In the genomic region with DNA sequence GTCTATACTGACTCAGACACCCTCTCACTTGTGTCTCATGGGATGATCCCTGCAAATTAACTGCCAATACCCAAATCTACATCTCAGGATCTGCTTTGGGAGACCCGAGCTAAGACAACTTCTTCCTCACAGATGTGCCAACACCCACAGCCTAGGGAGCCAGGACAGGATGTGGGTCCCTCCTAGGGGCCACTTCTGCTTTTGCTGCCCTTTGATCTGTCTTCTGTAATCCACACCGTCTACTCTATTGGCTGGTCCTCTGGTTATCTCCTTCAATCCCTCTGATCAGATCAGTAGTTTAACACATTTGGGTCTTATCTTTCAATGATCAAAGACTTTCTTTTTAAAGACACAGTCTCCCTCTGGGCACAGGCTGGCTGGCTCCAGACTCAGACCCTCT, we compare ENCODE assay signal across 15 mouse cellular contexts. TPM values are rescaled to one million over a fixed set of nuclear protein-coding genes. Genes with fewer than 3 reads are reported as not detected.
DNase-seq lines count a peak whose midpoint lies in the region; ATAC-seq and TF ChIP-seq lines count a peak whose summit lies in the region.
"Had no signal": no experiment of that assay in that cellular context is flagged by ENCODE, and none has a peak within 500 bp of the region (broad histone marks: within the 10 kb centered on the region; RNA-seq: fewer than 3 reads in every experiment).

No protein-coding gene starts in this region.

- H3K9me3 ChIP-seq in liver, postnatal 0 days (ENCODE audit: low read length): no peaks in the 10 kb centered on the region
- no peaks in the 10 kb centered on the region for H3K9me3 ChIP-seq in liver, embryonic 12.5 days (replicated peaks)
- H3K9me3 ChIP-seq in intestine, embryonic 15.5 days: no peaks in the 10 kb centered on the region

- H3K9ac ChIP-seq in liver, postnatal 0 days (replicated peaks): no peak overlapping the region
- no peak overlapping the region for H3K9ac ChIP-seq in liver, embryonic 12.5 days
- H3K9ac ChIP-seq in intestine, embryonic 15.5 days: no peak overlapping the region

- H3K4me2 ChIP-seq in liver, postnatal 0 days (ENCODE audit: low read depth, low read length): peak overlapping the region; percentile 51
- H3K4me2 ChIP-seq in liver, embryonic 12.5 days: no peak overlapping the region
- H3K4me2 ChIP-seq in intestine, embryonic 15.5 days (replicated peaks): no peak overlapping the region

- peaks cover 35% of the 10 kb centered on the region for H3K4me1 ChIP-seq in liver, postnatal 0 days (ENCODE audit: insufficient read depth)
- H3K4me1 ChIP-seq in liver, embryonic 12.5 days: peaks cover 30% of the 10 kb centered on the region
- peaks cover 12% of the 10 kb centered on the region; the same call in 1 of the 2 replicates for H3K4me1 ChIP-seq in intestine, embryonic 15.5 days (replicated peaks)

- ATAC-seq in liver, postnatal 0 days: peak; percentile 26; the same call in 1 of the 2 replicates
- ATAC-seq in liver, embryonic 12.5 days: no peak
- ATAC-seq in intestine, embryonic 15.5 days: peak; percentile 27; the same call in 1 of the 2 replicates

- no peak overlapping the region for H3K4me3 ChIP-seq in liver, postnatal 0 days (ENCODE audit: low read depth, low read length)
- no peak overlapping the region for H3K4me3 ChIP-seq in liver, embryonic 12.5 days
- no peak overlapping the region for H3K4me3 ChIP-seq in intestine, embryonic 15.5 days (replicated peaks)

- peak overlapping the region; percentile 55; the same call in 1 of the 2 replicates for H3K27ac ChIP-seq in liver, postnatal 0 days (ENCODE audit: low read depth)
- no peak overlapping the region for H3K27ac ChIP-seq in liver, embryonic 12.5 days
- H3K27ac ChIP-seq in intestine, embryonic 15.5 days: no peak overlapping the region
- H3K27ac ChIP-seq: stomach, postnatal 0 days had no signal

- no peak for TF ChIP-seq EP300 in liver, postnatal 0 days (IDR thresholded peaks at IDR 0.05; ENCODE audit: low read depth)

- WGBS in liver, postnatal 0 days (ENCODE audit: insufficient replicate concordance): 9% methylated on average over 2 of the region's 2 CpGs
- WGBS in liver, embryonic 12.5 days (ENCODE audit: insufficient replicate concordance): 7% methylated on average over 2 of the region's 2 CpGs
- 29% methylated on average over 2 of the region's 2 CpGs for WGBS in intestine, embryonic 15.5 days

- H3K36me3 ChIP-seq in liver, postnatal 0 days (replicated peaks; ENCODE audit: insufficient read depth, low read length): no peaks in the 10 kb centered on the region
- no peaks in the 10 kb centered on the region for H3K36me3 ChIP-seq in liver, embryonic 12.5 days
- H3K36me3 ChIP-seq in intestine, embryonic 15.5 days: no peaks in the 10 kb centered on the region

- no peak for TF ChIP-seq CTCF in liver, postnatal 0 days (IDR thresholded peaks at IDR 0.05; ENCODE audit: low read depth)

- 0 out of 2 replicates have a peak, but pooled peaks cover 3% of the 10 kb centered on the region for H3K27me3 ChIP-seq in liver, postnatal 0 days (ENCODE audit: insufficient read depth, low read length)
- H3K27me3 ChIP-seq in liver, embryonic 12.5 days (replicated peaks): peaks cover 26% of the 10 kb centered on the region
- no peaks in the 10 kb centered on the region for H3K27me3 ChIP-seq in intestine, embryonic 15.5 days (replicated peaks)

- peak; percentile 56 for DNase-seq in liver, postnatal 0 days
- peak; percentile 62 for DNase-seq in CD4-positive, CD25-positive, alpha-beta regulatory T cell, adult 2 months (ENCODE audit: low read depth, low spot score)
- DNase-seq in spleen, postnatal 36 days (ENCODE audit: low spot score in 2 of 2): peak; percentile 77 to 78
- DNase-seq in left cerebral cortex, adult 18-20 months (ENCODE audit: low spot score in 2 of 2): no peak
- no peak for DNase-seq in retina, embryonic 14.5 days (ENCODE audit: low spot score)
- no peak for DNase-seq in adrenal gland, postnatal 25 days
- DNase-seq: adrenal gland, adult 8-10 months; gastrocnemius, postnatal 36 days; heart, postnatal 14 days; kidney, postnatal 14 days; liver; lung, postnatal 4 days had no signal

RNA-seq across cellular contexts. Expression of a gene that starts 5.2 kb away (rescaled TPM):
- 4.0 and 4.2 TPM in 2 replicates for polyA plus RNA-seq in liver, postnatal 0 days (2015; fragmentation: Nextera tagmentation; extraction: Ambion mirVana)
- polyA plus RNA-seq in liver, embryonic 12.5 days (2016; fragmentation: Nextera tagmentation; extraction: Ambion mirVana): 8.8 and 9.7 TPM in 2 replicates
- 20.0 and 25.5 TPM in 2 replicates for polyA plus RNA-seq in intestine, embryonic 15.5 days (2015; fragmentation: Nextera tagmentation; extraction: Ambion mirVana)
- total RNA-seq in left cerebral cortex, adult 18-20 months (2021): 10 to 100 TPM; 87.1 to 95.0 TPM
- 121 and 138 TPM in 2 replicates for total RNA-seq in adrenal gland, postnatal 25 days (2021)

Comparison
In these comparisons a context has a peak if more than half of its experiments do, and no peak if none do; other contexts are left out.
1. DNase-seq: peak in liver, postnatal 0 days (single experiment), CD4-positive, CD25-positive, alpha-beta regulatory T cell, adult 2 months (single experiment) and spleen, postnatal 36 days (2 of 2); none in left cerebral cortex, adult 18-20 months (0 of 2), retina, embryonic 14.5 days (single experiment) and adrenal gland, postnatal 25 days (single experiment).